Mouse (Mus musculus) CH12.LX (cell line): ENCODE measurements around the gene Eepd1. TPM values are rescaled to one million over a fixed set of nuclear protein-coding genes. Genes with fewer than 3 reads are reported as not detected.

Source experiments
- DNase-seq: peaks from one replicate; pipeline ENCODE4 v3.0.0-alpha.2; 2013; ENCODE audit errors: extremely low read depth
- H3K27ac ChIP-seq: 2 replicates; pipeline ENCODE4 v1.5.1; 2012; ENCODE audit warnings: low read depth, mild to moderate bottlenecking, control low read depth, moderate library complexity; ENCODE audit not compliant: insufficient read depth
- H3K27me3 ChIP-seq: replicated peaks from 2 replicates; pipeline ENCODE3; 2012; ENCODE audit warnings: inconsistent platforms
- H3K36me3 ChIP-seq, 2 experiments: replicated peaks in 1 of 2; 2 replicates each; pipeline versions ENCODE3 to v1.6.1; 2012; ENCODE audit warnings: inconsistent platforms in 1 of 2, low read length in 1 of 2, mild to moderate bottlenecking in 1 of 2, mixed read lengths in 1 of 2, moderate library complexity in 1 of 2; ENCODE audit not compliant: control insufficient read depth in 1 of 2, insufficient read depth in 1 of 2
- H3K4me1 ChIP-seq, 2 experiments: 2 replicates each; pipeline ENCODE4 v1.6.1; 2012; ENCODE audit warnings: inconsistent platforms in 1 of 2, moderate library complexity in 1 of 2; ENCODE audit not compliant: insufficient read depth in 2 of 2, control insufficient read depth in 1 of 2
- H3K4me2 ChIP-seq: 2 replicates; pipeline ENCODE4 v1.6.1; 2012; ENCODE audit warnings: low read depth, mild to moderate bottlenecking, control low read depth; ENCODE audit not compliant: poor library complexity, insufficient read depth, severe bottlenecking
- H3K4me3 ChIP-seq, 3 experiments: fragments of 150-350 bp in 1 of 3; sonication (generic) in 1 of 3; replicated peaks in 1 of 3; 2 replicates each; pipeline versions ENCODE3 to v1.5.1; 2011 to 2012; ENCODE audit warnings: low read depth in 2 of 3, low read length in 2 of 3, mild to moderate bottlenecking in 2 of 3, moderate library complexity in 2 of 3, control low read depth in 1 of 3, improper control_type of control experiment in 1 of 3, inconsistent platforms in 1 of 3, mixed read lengths in 1 of 3; ENCODE audit not compliant: poor library complexity in 1 of 3
- H3K79me2 ChIP-seq: replicated peaks from 2 replicates; pipeline ENCODE4 v1.6.1; 2012; ENCODE audit warnings: mild to moderate bottlenecking, moderate library complexity; ENCODE audit not compliant: control insufficient read depth, poor library complexity, insufficient read depth, severe bottlenecking; ENCODE audit errors: extremely low read depth
- H3K9ac ChIP-seq: 2 replicates; pipeline ENCODE4 v1.6.1; 2012; ENCODE audit warnings: low read depth, mild to moderate bottlenecking, control low read depth, moderate library complexity; ENCODE audit not compliant: insufficient read depth
- H3K9me3 ChIP-seq: replicated peaks from 2 replicates; pipeline ENCODE3; 2012; ENCODE audit warnings: low read length, inconsistent platforms, mixed read lengths
- CTCF ChIP-seq, 2 experiments: IDR thresholded peaks in 1 of 2; conservative IDR thresholded peaks in 1 of 2; 2 replicates each; pipeline ENCODE4 v1.5.1; 2011 to 2012; ENCODE audit warnings: low read depth in 2 of 2, low read length in 2 of 2, improper control_type of control experiment in 1 of 2, inconsistent platforms in 1 of 2, mild to moderate bottlenecking in 1 of 2, moderate library complexity in 1 of 2
- ELF1 ChIP-seq: IDR thresholded peaks from 2 replicates; pipeline ENCODE4 v1.6.1; 2014; ENCODE audit warnings: low read depth, mild to moderate bottlenecking, inconsistent platforms, low read length, improper control_type of control experiment
- ETS1 ChIP-seq: conservative IDR thresholded peaks from 2 replicates; pipeline ENCODE4 v1.6.1; 2012; ENCODE audit warnings: low read depth, mild to moderate bottlenecking, inconsistent platforms, low read length, improper control_type of control experiment, moderate library complexity
- IRF4 ChIP-seq: IDR thresholded peaks from 2 replicates; pipeline ENCODE4 v1.6.1; 2014; ENCODE audit warnings: low read depth, mild to moderate bottlenecking, inconsistent platforms, low read length, improper control_type of control experiment
- JUND ChIP-seq: conservative IDR thresholded peaks from 2 replicates; pipeline ENCODE4 v1.6.1; 2011; ENCODE audit warnings: low read depth, low read length, improper control_type of control experiment
- KAT2A ChIP-seq: IDR thresholded peaks from 2 replicates; pipeline ENCODE4 v1.6.1; 2012; ENCODE audit warnings: low read length, improper control_type of control experiment, inconsistent platforms; ENCODE audit not compliant: insufficient replicate concordance
- MAX ChIP-seq: IDR thresholded peaks from 2 replicates; pipeline ENCODE4 v1.6.1; 2011; ENCODE audit warnings: low read length, improper control_type of control experiment
- MAZ ChIP-seq: IDR thresholded peaks from 2 replicates; pipeline ENCODE4 v1.6.1; 2012; ENCODE audit warnings: low read depth, mild to moderate bottlenecking, inconsistent platforms, low read length, improper control_type of control experiment, moderate library complexity
- NELFE ChIP-seq: IDR thresholded peaks from 2 replicates; pipeline ENCODE4 v1.6.1; 2011; ENCODE audit warnings: low read depth, low read length, improper control_type of control experiment
- PAX5 ChIP-seq: IDR thresholded peaks from 2 replicates; pipeline ENCODE4 v1.6.1; 2012; ENCODE audit warnings: low read length, inconsistent platforms, mixed read lengths
- SIN3A ChIP-seq: IDR thresholded peaks from 2 replicates; pipeline ENCODE4 v1.6.1; 2012; ENCODE audit warnings: low read length, improper control_type of control experiment, inconsistent platforms
- SMC3 ChIP-seq: IDR thresholded peaks from 2 replicates; pipeline ENCODE4 v1.6.1; 2011; ENCODE audit warnings: low read depth, low read length, improper control_type of control experiment
- TCF12 ChIP-seq: IDR thresholded peaks from 2 replicates; pipeline ENCODE4 v1.6.1; 2014; ENCODE audit warnings: low read depth, mild to moderate bottlenecking, inconsistent platforms, low read length, improper control_type of control experiment
- UBTF ChIP-seq: IDR thresholded peaks from 2 replicates; pipeline ENCODE4 v1.6.1; 2012; ENCODE audit warnings: low read depth, mild to moderate bottlenecking, inconsistent platforms, low read length, improper control_type of control experiment, moderate library complexity
- ZC3H11A ChIP-seq: IDR thresholded peaks from 2 replicates; pipeline ENCODE4 v1.6.1; 2012; ENCODE audit warnings: low read depth, mild to moderate bottlenecking, inconsistent platforms, low read length, improper control_type of control experiment
- ZMIZ1 ChIP-seq: IDR thresholded peaks from 2 replicates; pipeline ENCODE4 v1.6.1; 2012; ENCODE audit warnings: low read depth, mild to moderate bottlenecking, inconsistent platforms, low read length, improper control_type of control experiment
- ZNF384 ChIP-seq: IDR thresholded peaks from 2 replicates; pipeline ENCODE4 v1.6.1; 2012; ENCODE audit warnings: low read depth, low read length, improper control_type of control experiment, inconsistent platforms
- dilution Hi-C: fragments of 300-500 bp; cut with MboI; formaldehyde crosslinking; loops from 2 replicates; pipeline ENCODE4 v1.14.3; 2020; ENCODE audit warnings: low sequenced_read_pairs; ENCODE audit not compliant: extremely low pct_unique_long_range_greater_than_20kb, extremely low pct_ligation_motif_present
- in situ Hi-C: fragments of 300-500 bp; cut with MboI; formaldehyde crosslinking; loops from 3 replicates; pipeline ENCODE4 v1.14.3; 2019; ENCODE audit warnings: low sequenced_read_pairs, low pct_ligation_motif_present, low pct_unique_long_range_greater_than_20kb, mixed read lengths
- polyA plus RNA-seq: library from polyadenylated mRNA; unstranded; fragments of >175 nt; gene quantifications from 2 replicates; pipeline ENCODE4 v1.2.1, GENCODE M21; 2012; ENCODE audit warnings: low read depth; ENCODE audit not compliant: insufficient read length
- total RNA-seq, 2 experiments: library from RNA; depleted of rRNA; stranded (reverse); fragments of 300-350 nt in 1 of 2; fragments of >200 nt in 1 of 2; gene quantifications; 2 replicates each; pipeline ENCODE4 v1.2.3; 2012 to 2014

Eepd1 gene
- total and polyA plus RNA-seq, 3 experiments, result 1.3 to 2.5 (median 2.2) TPM

GRCm38 (mm10) chr9:25521825-25522224, 40.5 kb downstream of the Eepd1 start:
- Histone ChIP-seq H3K36me3 (no peaks in the 10 kb centered on the region), H3K79me2 (no peaks in the 10 kb centered on the region), H3K4me1 (peaks cover 0 to 29% of the 10 kb centered on the region in 2 experiments; a peak in 2 of 4 replicates), H3K9ac (no peak overlapping the region), H3K27ac (no peak overlapping the region), H3K27me3 (no peaks in the 10 kb centered on the region), H3K9me3 (no peaks in the 10 kb centered on the region), H3K4me2 (no peak overlapping the region), H3K4me3 (no peak overlapping the region)
- no peak for TF ChIP-seq ZC3H11A
- no peak for TF ChIP-seq ZNF384
- no peak for TF ChIP-seq SMC3
- no peak for TF ChIP-seq TCF12
- no peak for TF ChIP-seq ZMIZ1
- TF ChIP-seq PAX5, result no peak
- no peak for TF ChIP-seq JUND
- dilution Hi-C loops, result no loop called here
- no peak for DNase-seq
- in situ Hi-C loops, result no loop called here

GRCm38 (mm10) chr9:25526516-25526915, 45.2 kb downstream of the Eepd1 start:
- H3K9ac ChIP-seq, result no peak overlapping the region
- DNase-seq, result no peak
- dilution Hi-C loops, result no loop called here
- no peak overlapping the region for H3K4me3 ChIP-seq
- H3K36me3 ChIP-seq, result no peaks in the 10 kb centered on the region
- H3K79me2 ChIP-seq, result no peaks in the 10 kb centered on the region
- H3K27me3 ChIP-seq, result no peaks in the 10 kb centered on the region
- peaks cover 0 to 18% of the 10 kb centered on the region in 2 experiments; a peak in 2 of 4 replicates for H3K4me1 ChIP-seq
- H3K4me2 ChIP-seq, result no peak overlapping the region
- TF ChIP-seq MAZ (no peak), CTCF (conservative IDR thresholded peaks at IDR 0.05 in 1 of 2, IDR thresholded peaks at IDR 0.05 in 1 of 2; ENCODE audit: low read depth in 2 of 2, low read length in 2 of 2) (no peak), UBTF (no peak), SIN3A (no peak), ELF1 (no peak), KAT2A (no peak), NELFE (no peak), MAX (no peak), IRF4 (no peak), TCF12 (no peak), ETS1 (no peak)
- TF ChIP-seq, all 38 proteins: peak for 0
- H3K27ac ChIP-seq, result no peak overlapping the region
- no peaks in the 10 kb centered on the region for H3K9me3 ChIP-seq
- in situ Hi-C loops, result no loop called here
